Mouse (Mus musculus) heart, embryonic 14.5 days (tissue): ENCODE results near the gene Stpg4. TPM values are rescaled to one million over a fixed set of nuclear protein-coding genes. Genes with fewer than 3 reads are reported as not detected.

Source experiments
- ATAC-seq: fragments of 200-750 bp; cut with Nextera tagmentation; 2 replicates; pipeline ENCODE4 v1.8.0; 2017; ENCODE audit warnings: low read depth, moderate TSS enrichment; ENCODE audit not compliant: insufficient number of reproducible peaks, insufficient read depth, low FRiP score
- H3K27ac ChIP-seq, 2 experiments: fragments of 200-500 bp in 1 of 2; fragments of 300-500 bp in 1 of 2; sonication (generic) in 1 of 2; replicated peaks in 1 of 2; 2 replicates each; pipeline ENCODE4 v1.5.1; 2012 to 2014; ENCODE audit warnings: low read depth in 2 of 2, low read length in 2 of 2, control low read depth in 1 of 2, mild to moderate bottlenecking in 1 of 2, mixed read lengths in 1 of 2; ENCODE audit not compliant: control insufficient read depth in 1 of 2, insufficient read depth in 1 of 2
- H3K27me3 ChIP-seq: fragments of 300-500 bp; sonication (generic); 2 replicates; pipeline ENCODE4 v1.6.1; 2014; ENCODE audit warnings: mild to moderate bottlenecking, low read length, control low read depth; ENCODE audit not compliant: control insufficient read depth, insufficient read depth
- H3K36me3 ChIP-seq: fragments of 300-500 bp; sonication (generic); 2 replicates; pipeline ENCODE4 v1.6.1; 2014; ENCODE audit warnings: mild to moderate bottlenecking, control low read depth, low read length, mixed read lengths; ENCODE audit not compliant: control insufficient read depth, insufficient read depth
- H3K4me1 ChIP-seq, 2 experiments: fragments of 200-500 bp in 1 of 2; fragments of 300-500 bp in 1 of 2; sonication (generic) in 1 of 2; 2 replicates each; pipeline ENCODE4 v1.6.1; 2012 to 2014; ENCODE audit warnings: low read length in 2 of 2, control low read depth in 1 of 2, mixed read lengths in 1 of 2; ENCODE audit not compliant: control insufficient read depth in 2 of 2, insufficient read depth in 2 of 2
- H3K4me2 ChIP-seq: fragments of 300-500 bp; sonication (generic); 2 replicates; pipeline ENCODE4 v1.6.1; 2014; ENCODE audit warnings: mild to moderate bottlenecking, low read length
- H3K4me3 ChIP-seq, 2 experiments: fragments of 200-500 bp in 1 of 2; fragments of 300-500 bp in 1 of 2; sonication (generic) in 1 of 2; 2 replicates each; pipeline ENCODE4 v1.5.1; 2012 to 2014; ENCODE audit warnings: low read length in 2 of 2, mild to moderate bottlenecking in 2 of 2, control low read depth in 1 of 2, low read depth in 1 of 2, moderate library complexity in 1 of 2; ENCODE audit not compliant: control insufficient read depth in 1 of 2, insufficient read depth in 1 of 2
- H3K9ac ChIP-seq: fragments of 300-500 bp; sonication (generic); 2 replicates; pipeline ENCODE4 v1.6.1; 2014; ENCODE audit warnings: mild to moderate bottlenecking, low read length
- H3K9me3 ChIP-seq: fragments of 300-500 bp; sonication (generic); 2 replicates; pipeline ENCODE4 v1.6.1; 2016; ENCODE audit warnings: low read length, control low read depth; ENCODE audit not compliant: control insufficient read depth
- WGBS: fragments of 180-500 bp; shearing (Covaris S2); extraction: QIAGEN DNeasy Blood & Tissue Kit; methylation state at CpG from one replicate; pipeline ENCODE4 v1.1.7; 2014; 5-methylcytosine and 5-hydroxymethylcytosine counted together
- polyA plus RNA-seq: library from polyadenylated mRNA; unstranded; fragments of >200 nt; fragmentation: Nextera tagmentation; extraction: Ambion mirVana; gene quantifications from 2 replicates; pipeline ENCODE4 v1.2.1, GENCODE M21; 2014

Stpg4 gene
- polyA plus RNA-seq, 1 experiment from 2014 or later = not detected

DNA sequence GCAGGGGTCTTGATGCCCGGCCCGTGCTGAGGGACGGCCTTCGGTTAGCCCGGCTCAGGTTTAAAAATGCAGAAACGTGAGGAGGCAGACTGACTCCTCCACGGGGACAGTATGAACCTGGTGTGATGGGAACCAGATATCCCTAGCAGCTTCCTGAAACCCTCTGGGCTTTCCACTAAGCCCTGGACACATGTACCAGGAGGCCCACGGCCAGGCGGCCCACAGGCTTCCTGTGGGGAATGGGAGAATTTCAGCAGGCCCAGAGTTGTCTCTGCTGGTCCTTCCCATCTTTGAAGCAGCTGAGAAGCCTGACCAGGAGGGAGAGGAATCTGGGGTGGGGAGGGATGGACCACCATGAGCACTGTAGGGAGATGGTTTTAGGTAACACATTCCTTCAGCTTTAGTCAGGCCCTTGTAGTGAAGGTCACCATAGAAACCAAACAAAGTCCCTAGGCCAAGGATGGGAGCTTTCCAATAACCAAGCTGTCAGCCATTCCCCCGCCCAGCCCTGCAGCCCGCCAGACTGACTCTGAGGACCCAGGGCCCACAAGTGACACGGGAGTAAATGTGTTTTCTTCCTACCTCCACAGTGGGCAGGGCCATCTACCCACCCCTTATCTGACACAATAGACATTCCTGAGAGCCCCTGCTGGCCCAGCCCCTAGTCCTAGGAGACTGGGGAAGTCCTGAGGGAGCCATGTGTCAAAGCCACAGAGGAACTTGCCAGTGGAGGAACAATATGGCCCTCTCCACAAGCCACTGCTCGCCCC, 76.9 kb downstream of the Stpg4 start:
- Histone ChIP-seq H3K4me2 (peak overlapping the region; percentile 47; the same call in 1 of the 2 replicates), H3K9ac (no peak overlapping the region)

DNA sequence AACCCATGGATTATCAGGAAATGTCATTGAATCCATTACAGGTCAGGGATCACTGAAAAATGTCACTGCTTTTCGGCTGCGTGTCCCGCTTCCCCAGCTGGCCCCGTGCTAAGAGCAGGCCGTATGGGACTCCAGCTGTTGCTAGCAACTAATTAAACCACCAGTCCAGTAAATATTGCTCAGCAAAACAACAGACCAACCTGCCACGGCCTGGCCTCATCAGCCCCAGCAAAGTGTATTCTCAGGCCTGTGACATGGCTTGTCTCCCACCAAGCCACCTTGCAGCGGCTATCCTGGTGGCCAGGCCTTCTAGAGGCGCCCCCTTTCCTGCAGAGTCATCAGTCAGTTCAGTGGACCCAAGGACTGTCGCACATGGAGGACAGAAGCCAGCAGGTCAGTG, 78.0 kb downstream of the Stpg4 start:
- Histone ChIP-seq H3K36me3 (no peaks in the 10 kb centered on the region), H3K4me1 (peaks cover 30 to 31% of the 10 kb centered on the region in 2 experiments), H3K27ac (no peak overlapping the region), H3K27me3 (no peaks in the 10 kb centered on the region), H3K4me3 (no peak overlapping the region), H3K9me3 (no peaks in the 10 kb centered on the region), H3K9ac (no peak overlapping the region), H3K4me2 (no peak overlapping the region)
- ATAC-seq = no peak
- 94% methylated on average over 9 of the region's 9 CpGs for WGBS

More for the DNA sequence above, 76.9 kb downstream of the Stpg4 start:
- 35% methylated on average over 13 of the region's 13 CpGs for WGBS
- ATAC-seq = peak; percentile 23; the same call in 1 of the 2 replicates
- Histone ChIP-seq H3K4me1 (peaks cover 31% of the 10 kb centered on the region in 2 experiments), H3K9me3 (no peaks in the 10 kb centered on the region), H3K4me3 (no peak overlapping the region), H3K27ac (peak overlapping the region; percentile 45 to 81), H3K36me3 (no peaks in the 10 kb centered on the region), H3K27me3 (no peaks in the 10 kb centered on the region)

DNA sequence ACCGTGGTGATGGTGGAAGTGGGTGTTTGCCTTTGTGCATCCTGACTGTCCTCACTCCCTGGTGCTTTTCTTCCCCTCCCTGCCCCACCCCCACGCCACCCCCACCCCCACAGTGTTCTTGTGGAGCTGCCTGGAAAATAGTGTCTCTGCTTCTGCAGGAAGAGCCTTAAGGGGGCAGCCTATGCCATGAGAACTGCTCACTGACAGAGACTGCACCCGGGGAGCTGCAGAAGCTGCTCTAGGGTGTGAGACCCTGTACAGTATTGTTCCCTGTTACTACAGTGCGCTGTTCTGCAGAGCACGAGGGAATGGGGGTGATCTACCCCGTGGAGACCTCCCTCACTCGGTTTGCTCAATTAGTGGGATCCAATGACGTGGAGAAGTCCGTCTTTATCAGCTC, 78.5 kb downstream of the Stpg4 start:
- no peaks in the 10 kb centered on the region for H3K9me3 ChIP-seq
- H3K4me1 ChIP-seq = peaks cover 29 to 30% of the 10 kb centered on the region in 2 experiments
- H3K4me2 ChIP-seq = no peak overlapping the region
- no peak overlapping the region for H3K4me3 ChIP-seq
- no peaks in the 10 kb centered on the region for H3K36me3 ChIP-seq
- ATAC-seq = no peak
- H3K9ac ChIP-seq = no peak overlapping the region
- WGBS = 35% methylated on average over 9 of the region's 9 CpGs
- H3K27me3 ChIP-seq = no peaks in the 10 kb centered on the region
- no peak overlapping the region for H3K27ac ChIP-seq

DNA sequence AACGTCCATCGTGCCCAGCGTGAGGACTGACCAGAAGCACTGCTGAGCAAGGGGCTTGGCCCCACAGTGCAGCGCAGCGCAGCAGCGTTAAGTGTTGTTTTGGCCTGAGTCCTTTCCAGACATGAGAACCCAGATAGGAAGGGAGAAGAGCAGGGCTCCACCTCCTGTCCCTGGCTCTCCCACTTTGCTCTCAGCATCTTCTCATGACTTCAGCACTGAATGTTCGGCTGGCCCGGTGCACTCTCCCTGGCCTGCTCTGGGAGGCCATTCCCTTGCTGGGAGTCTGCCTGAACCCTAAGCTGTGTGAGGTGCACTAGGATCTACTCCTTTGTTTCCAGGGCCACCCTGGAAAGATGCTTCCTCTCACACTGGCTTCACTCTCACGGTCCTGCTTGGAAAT, 79.2 kb downstream of the Stpg4 start:
- Histone ChIP-seq H3K9ac (no peak overlapping the region), H3K4me3 (no peak overlapping the region), H3K36me3 (no peaks in the 10 kb centered on the region), H3K9me3 (no peaks in the 10 kb centered on the region), H3K27me3 (no peaks in the 10 kb centered on the region), H3K27ac (no peak overlapping the region), H3K4me1 (peaks cover 27 to 30% of the 10 kb centered on the region in 2 experiments), H3K4me2 (no peak overlapping the region)
- ATAC-seq = no peak
- 41% methylated on average over 9 of the region's 9 CpGs for WGBS

DNA sequence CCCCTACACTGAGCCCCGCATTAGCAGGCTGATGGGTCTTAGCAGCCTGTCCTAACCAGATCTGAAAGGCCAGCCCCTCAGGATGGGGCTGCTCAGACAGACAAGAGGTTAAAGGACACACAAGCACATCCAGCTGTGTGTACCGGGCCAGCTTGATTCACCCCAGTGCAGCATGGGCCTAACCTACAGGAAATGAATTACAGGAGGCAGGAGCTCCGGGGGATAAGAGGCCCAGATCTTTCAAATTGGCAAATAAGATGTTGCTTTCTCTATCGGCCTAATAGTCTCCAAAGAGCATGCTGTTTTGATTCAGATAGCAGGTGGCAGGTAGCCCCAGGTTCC, 82.3 kb downstream of the Stpg4 start:
- H3K4me3 ChIP-seq = no peak overlapping the region
- no peaks in the 10 kb centered on the region for H3K36me3 ChIP-seq
- no peaks in the 10 kb centered on the region for H3K9me3 ChIP-seq
- H3K27me3 ChIP-seq = no peaks in the 10 kb centered on the region
- no peak overlapping the region for H3K9ac ChIP-seq
- no peak overlapping the region for H3K27ac ChIP-seq
- 74% methylated on average over 4 of the region's 4 CpGs for WGBS
- no peak for ATAC-seq
- peaks cover 2 to 3% of the 10 kb centered on the region in 2 experiments; a peak in 3 of 4 replicates for H3K4me1 ChIP-seq
- H3K4me2 ChIP-seq = no peak overlapping the region

DNA sequence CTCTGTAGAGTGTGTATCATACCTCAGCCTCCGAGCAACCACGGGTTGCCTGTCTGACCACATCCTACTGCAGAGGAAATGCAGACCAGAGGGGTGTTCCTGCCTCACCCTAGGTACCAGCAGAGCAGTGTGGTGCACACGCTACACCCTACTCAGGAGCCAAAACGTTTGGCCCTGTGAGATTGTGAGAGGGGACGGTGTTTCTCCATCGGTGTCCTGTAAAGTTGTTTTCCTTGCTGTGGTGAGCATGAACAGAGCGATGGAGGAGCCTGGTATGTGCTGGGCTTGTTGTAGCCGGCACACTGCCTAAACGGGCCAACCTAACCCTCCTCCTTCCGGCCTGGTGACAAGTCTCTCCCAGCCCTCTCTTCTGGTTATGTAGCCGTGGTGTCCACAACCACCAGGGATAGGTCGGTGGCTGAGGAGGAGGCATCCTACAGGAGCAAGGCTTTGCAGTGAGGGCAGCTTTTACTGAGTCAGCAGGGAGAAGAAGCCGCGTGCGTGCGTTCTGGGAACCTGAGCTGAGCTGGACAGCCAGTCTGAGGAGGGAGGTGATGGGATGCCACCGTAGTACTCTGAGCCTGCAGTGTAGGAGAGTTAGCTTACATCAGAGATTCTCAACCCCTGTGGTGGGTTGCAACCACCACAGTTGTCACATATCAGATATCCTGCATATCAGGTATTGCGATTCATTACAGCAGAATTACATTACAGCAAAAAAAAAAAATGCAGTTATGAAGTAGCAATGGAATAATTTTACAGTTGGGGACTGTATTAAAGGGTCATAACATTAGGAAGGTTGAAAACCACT, 82.9 kb downstream of the Stpg4 start:
- no peak overlapping the region for H3K27ac ChIP-seq
- H3K4me3 ChIP-seq = no peak overlapping the region
- no peak overlapping the region for H3K4me2 ChIP-seq
- H3K9me3 ChIP-seq = no peaks in the 10 kb centered on the region
- H3K27me3 ChIP-seq = no peaks in the 10 kb centered on the region
- WGBS = 63% methylated on average over 18 of the region's 18 CpGs
- no peaks in the 10 kb centered on the region for H3K36me3 ChIP-seq
- peaks cover 0 to 2% of the 10 kb centered on the region in 2 experiments; a peak in 2 of 4 replicates for H3K4me1 ChIP-seq
- H3K9ac ChIP-seq = no peak overlapping the region
- ATAC-seq = no peak

DNA sequence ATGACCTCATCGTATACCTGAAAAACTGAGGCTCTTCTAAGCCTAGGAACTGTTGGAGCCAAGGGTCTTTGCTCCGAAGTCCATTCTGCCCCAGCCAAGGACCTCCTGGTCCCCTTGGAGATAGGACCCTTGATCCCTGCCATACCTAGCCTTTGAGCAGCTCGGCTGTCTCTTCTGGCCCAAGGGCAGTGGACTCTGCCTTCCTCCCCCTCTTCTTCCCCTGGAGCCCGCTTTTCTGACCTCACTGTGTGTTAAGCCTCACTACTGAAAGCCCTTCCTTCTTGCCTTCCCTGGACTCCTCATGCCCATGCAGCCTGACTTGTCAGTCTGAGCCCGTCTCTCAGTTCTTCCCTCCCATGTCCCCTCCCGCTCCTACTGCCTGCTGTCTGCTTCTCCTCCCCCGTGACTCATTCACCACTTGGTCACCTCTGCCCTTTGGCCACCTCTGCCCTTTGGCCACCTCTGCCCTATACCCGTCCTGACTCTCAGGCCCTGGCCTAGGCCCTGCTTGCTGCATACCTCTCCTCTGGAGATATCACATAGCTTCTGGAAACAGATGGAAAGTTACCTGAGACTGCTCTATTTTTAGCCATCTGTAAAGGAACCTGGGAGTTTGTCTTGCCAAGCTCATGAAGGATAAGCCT, 84.4 kb downstream of the Stpg4 start:
- Histone ChIP-seq H3K4me3 (no peak overlapping the region), H3K27ac (no peak overlapping the region), H3K4me2 (no peak overlapping the region), H3K9me3 (no peaks in the 10 kb centered on the region), H3K4me1 (no peaks in the 10 kb centered on the region), H3K27me3 (no peaks in the 10 kb centered on the region), H3K36me3 (no peaks in the 10 kb centered on the region), H3K9ac (no peak overlapping the region)
- ATAC-seq = no peak
- 77% methylated on average over 8 of the region's 8 CpGs for WGBS
